Mouse (Mus musculus): Measurements from ENCODE around the gene Itga2b.

The Itga2b gene

GRCm38 (mm10) chr11:102469648-102470357 lies at the start of gene Itga2b:
TSS of gene Itga2b (minus strand) at chr11:102470122.
- no peak for DNase-seq (ENCODE audit: low spot score)

- no peak for DNase-seq (ENCODE audit: low spot score)
Observed at GRCm38 (mm10) chr11:102514793-102515424, 45.0 kb upstream of the Itga2b start.

GRCm38 (mm10) chr11:102510226-102510625 lies 40.3 kb upstream of the Itga2b start:
- DNase-seq (ENCODE audit: low spot score): peak; percentile 10

- no peak for DNase-seq (ENCODE audit: low spot score)
Observed at GRCm38 (mm10) chr11:102496732-102497131, 26.8 kb upstream of the Itga2b start.

GRCm38 (mm10) chr11:102496206-102496605 lies 26.3 kb upstream of the Itga2b start:
- no peak for DNase-seq (ENCODE audit: low spot score)

GRCm38 (mm10) chr11:102495742-102496141 lies 25.8 kb upstream of the Itga2b start:
- DNase-seq (ENCODE audit: low spot score): no peak

- no peak for DNase-seq (ENCODE audit: low spot score)
Observed at GRCm38 (mm10) chr11:102495114-102495513, 25.2 kb upstream of the Itga2b start.

GRCm38 (mm10) chr11:102494063-102494650 lies 24.2 kb upstream of the Itga2b start:
- no peak for DNase-seq (ENCODE audit: low spot score)

- DNase-seq (ENCODE audit: low spot score): no peak
Observed at GRCm38 (mm10) chr11:102493241-102493640, 23.3 kb upstream of the Itga2b start.

GRCm38 (mm10) chr11:102487901-102488300 lies 18.0 kb upstream of the Itga2b start:
- DNase-seq (ENCODE audit: low spot score): no peak

- no peak for DNase-seq (ENCODE audit: low spot score)
Observed at GRCm38 (mm10) chr11:102486733-102487386, 16.9 kb upstream of the Itga2b start.

GRCm38 (mm10) chr11:102481779-102482178 lies 11.9 kb upstream of the Itga2b start:
- no peak for DNase-seq (ENCODE audit: low spot score)

GRCm38 (mm10) chr11:102480897-102481296 lies 11.0 kb upstream of the Itga2b start:
- DNase-seq (ENCODE audit: low spot score): no peak

GRCm38 (mm10) chr11:102480111-102480510 lies 10.2 kb upstream of the Itga2b start:
- DNase-seq (ENCODE audit: low spot score): no peak

- DNase-seq (ENCODE audit: low spot score): no peak
Observed at GRCm38 (mm10) chr11:102479581-102479980, 9.7 kb upstream of the Itga2b start.

GRCm38 (mm10) chr11:102478671-102479070 lies 8.7 kb upstream of the Itga2b start:
- no peak for DNase-seq (ENCODE audit: low spot score)

GRCm38 (mm10) chr11:102475027-102475426 lies 5.1 kb upstream of the Itga2b start:
- no peak for DNase-seq (ENCODE audit: low spot score)

GRCm38 (mm10) chr11:102467041-102467631 lies 2.8 kb downstream of the Itga2b start:
- DNase-seq (ENCODE audit: low spot score): peak; percentile 91

GRCm38 (mm10) chr11:102465713-102466436 lies 4.0 kb downstream of the Itga2b start:
- peak; percentile 58 for DNase-seq (ENCODE audit: low spot score)

GRCm38 (mm10) chr11:102464901-102465300 lies 5.0 kb downstream of the Itga2b start:
- DNase-seq (ENCODE audit: low spot score): no peak

- no peak for DNase-seq (ENCODE audit: low spot score)
Observed at GRCm38 (mm10) chr11:102461764-102462163, 8.2 kb downstream of the Itga2b start.

- DNase-seq (ENCODE audit: low spot score): no peak
Observed at GRCm38 (mm10) chr11:102460541-102460940, 9.4 kb downstream of the Itga2b start.

Measured in testis, postnatal 14 days (tissue).